Mouse (Mus musculus) intestine, embryonic 14.5 days (tissue): ENCODE results near the gene Abhd12. TPM values are rescaled to one million over a fixed set of nuclear protein-coding genes. Genes with fewer than 3 reads are reported as not detected.

ENCODE experiments used
- ATAC-seq: fragments of 200-750 bp; cut with Nextera tagmentation; replicated peaks from 2 replicates; pipeline ENCODE4 v1.8.0; 2017; ENCODE audit warnings: low read depth, moderate number of reproducible peaks, moderate TSS enrichment, moderate library complexity; ENCODE audit not compliant: low FRiP score, low TSS enrichment
- DNase-seq: peaks from one replicate; pipeline ENCODE4 v3.0.0-alpha.2; 2018; ENCODE audit warnings: low spot score
- H3K27ac ChIP-seq: fragments of 300-500 bp; sonication (generic); 2 replicates; pipeline ENCODE4 v1.5.1; 2014; ENCODE audit warnings: low read depth, mild to moderate bottlenecking, control low read depth
- H3K27me3 ChIP-seq: fragments of 300-500 bp; sonication (generic); replicated peaks from 2 replicates; pipeline ENCODE4 v1.6.1; 2014; ENCODE audit warnings: low read length, control low read depth; ENCODE audit not compliant: control insufficient read depth, insufficient read depth
- H3K36me3 ChIP-seq: fragments of 300-500 bp; sonication (generic); 2 replicates; pipeline ENCODE4 v1.6.1; 2014; ENCODE audit warnings: low read length, control low read depth; ENCODE audit not compliant: control insufficient read depth, insufficient read depth
- H3K4me1 ChIP-seq: fragments of 300-500 bp; sonication (generic); replicated peaks from 2 replicates; pipeline ENCODE4 v1.6.1; 2014; ENCODE audit warnings: low read length, control low read depth, mixed read lengths; ENCODE audit not compliant: control insufficient read depth, insufficient read depth
- H3K4me2 ChIP-seq: fragments of 300-500 bp; sonication (generic); 2 replicates; pipeline ENCODE4 v1.6.1; 2014; ENCODE audit warnings: low read length
- H3K4me3 ChIP-seq: fragments of 300-500 bp; sonication (generic); 2 replicates; pipeline ENCODE4 v1.5.1; 2014; ENCODE audit warnings: low read depth, low read length, control low read depth, mixed read lengths
- H3K9ac ChIP-seq: fragments of 300-500 bp; sonication (generic); 2 replicates; pipeline ENCODE4 v1.6.1; 2014; ENCODE audit warnings: mild to moderate bottlenecking, low read length
- H3K9me3 ChIP-seq: fragments of 300-500 bp; sonication (generic); 2 replicates; pipeline ENCODE4 v1.6.1; 2016; ENCODE audit warnings: low read length, control low read depth; ENCODE audit not compliant: control insufficient read depth
- WGBS: fragments of 180-500 bp; shearing (Covaris S2); extraction: QIAGEN DNeasy Blood & Tissue Kit; methylation state at CpG from one replicate; pipeline ENCODE4 v1.1.7; 2014; 5-methylcytosine and 5-hydroxymethylcytosine counted together
- polyA plus RNA-seq: library from polyadenylated mRNA; unstranded; fragments of >200 nt; fragmentation: Nextera tagmentation; extraction: Ambion mirVana; gene quantifications from 2 replicates; pipeline ENCODE4 v1.2.1, GENCODE M21; 2014

Abhd12 gene
- polyA plus RNA-seq, 1 experiment from 2014 or later: 52.1 TPM

DNA sequence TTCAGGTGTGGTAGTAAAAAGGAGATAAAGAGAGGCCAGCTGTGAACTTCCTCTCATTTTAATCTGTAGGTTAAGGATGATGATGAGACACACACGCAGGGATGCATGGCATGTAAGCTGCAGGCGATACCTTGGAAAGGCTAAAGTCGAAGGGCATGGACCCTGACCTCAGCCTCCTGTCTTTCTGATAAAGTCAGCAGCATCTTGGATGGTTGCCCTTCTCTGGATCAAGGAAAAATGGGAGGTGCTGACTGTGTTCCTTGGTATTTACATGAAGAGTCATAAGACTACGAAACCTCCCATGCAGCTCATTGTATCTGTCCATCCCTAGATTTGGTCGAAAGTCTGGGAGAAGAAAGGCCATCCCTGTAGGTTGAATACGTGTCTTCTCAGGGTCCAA lies 4.2 kb downstream of the Abhd12 start:
- H3K27me3 ChIP-seq: no peaks in the 10 kb centered on the region
- no peaks in the 10 kb centered on the region for H3K9me3 ChIP-seq
- WGBS: 88% methylated on average over 6 of the region's 6 CpGs
- peaks cover 14% of the 10 kb centered on the region for H3K4me1 ChIP-seq
- no peak overlapping the region for H3K4me2 ChIP-seq
- DNase-seq: no peak
- H3K9ac ChIP-seq: no peak overlapping the region
- no peak overlapping the region for H3K4me3 ChIP-seq
- ATAC-seq: no peak
- 0 out of 2 replicates have a peak, but pooled peaks cover 4% of the 10 kb centered on the region for H3K36me3 ChIP-seq
- H3K27ac ChIP-seq: no peak overlapping the region

DNA sequence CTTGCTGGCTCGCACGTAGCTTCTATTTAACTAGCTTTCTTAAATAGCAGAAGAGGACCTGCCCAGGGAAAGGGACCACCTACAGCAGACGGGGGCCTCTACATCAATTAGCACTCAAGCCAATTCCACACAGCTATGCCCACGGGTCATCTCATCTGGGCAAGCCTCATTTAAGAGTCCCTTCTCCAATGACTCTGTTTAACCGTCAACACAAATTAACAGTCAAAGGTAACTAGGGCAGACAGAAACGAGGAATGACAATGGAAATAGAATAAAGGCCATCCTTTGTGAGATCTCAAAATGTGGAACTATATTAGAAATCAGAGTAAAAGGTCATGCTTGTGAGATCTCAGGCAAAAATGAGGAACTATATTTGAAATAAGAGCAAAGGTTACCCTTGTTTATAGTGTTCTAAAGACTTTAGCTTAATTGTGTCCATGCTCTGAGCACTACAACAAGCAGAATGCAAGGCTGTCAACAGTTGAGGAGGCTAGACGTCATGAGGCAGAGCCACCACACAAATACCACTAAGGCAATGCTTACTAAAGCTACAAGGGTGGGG lies 8.8 kb downstream of the Abhd12 start:
- no peaks in the 10 kb centered on the region for H3K9me3 ChIP-seq
- 88% methylated on average over 7 of the region's 7 CpGs for WGBS
- H3K4me2 ChIP-seq: no peak overlapping the region
- DNase-seq (no peak), ATAC-seq (no peak)
- H3K4me1 ChIP-seq: no peaks in the 10 kb centered on the region
- 0 out of 2 replicates have a peak, but pooled peaks cover 4% of the 10 kb centered on the region for H3K36me3 ChIP-seq
- H3K9ac ChIP-seq: no peak overlapping the region
- no peak overlapping the region for H3K27ac ChIP-seq
- H3K4me3 ChIP-seq: no peak overlapping the region
- H3K27me3 ChIP-seq: no peaks in the 10 kb centered on the region

DNA sequence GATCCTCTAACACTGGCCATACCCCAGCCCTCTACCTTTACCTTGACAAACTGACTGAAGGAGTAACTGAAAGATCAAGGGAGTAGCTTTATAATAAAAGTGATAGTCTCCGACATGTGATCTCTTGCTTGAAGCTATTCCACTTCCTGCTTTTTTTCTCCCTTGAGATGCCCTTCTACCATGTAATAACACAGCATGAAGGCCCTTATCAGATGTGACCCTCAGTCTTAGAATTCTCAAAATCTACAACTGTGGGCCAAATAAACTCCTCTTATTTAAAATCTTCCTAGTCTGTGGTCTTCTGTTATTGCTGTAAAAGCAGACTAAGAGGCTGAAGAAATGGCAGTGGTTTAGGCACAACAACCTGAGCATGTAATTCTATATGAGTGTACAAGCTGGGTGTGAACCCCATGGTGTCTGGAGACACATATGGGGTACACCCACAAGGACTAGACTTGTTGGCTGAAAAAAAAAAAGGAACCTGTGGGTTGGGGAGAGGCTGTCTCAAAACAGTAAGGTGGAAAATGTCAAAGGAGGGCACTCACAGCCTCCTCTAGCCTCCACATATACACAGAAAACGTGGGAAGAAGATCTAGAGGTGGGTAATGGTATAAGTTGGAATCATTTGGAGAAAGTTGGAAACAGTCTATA lies 9.8 kb downstream of the Abhd12 start:
- 84% methylated on average over 2 of the region's 2 CpGs for WGBS
- DNase-seq (no peak), ATAC-seq (no peak)
- no peaks in the 10 kb centered on the region for H3K9me3 ChIP-seq
- H3K4me3 ChIP-seq: no peak overlapping the region
- no peak overlapping the region for H3K27ac ChIP-seq
- no peaks in the 10 kb centered on the region for H3K36me3 ChIP-seq
- no peak overlapping the region for H3K4me2 ChIP-seq
- no peaks in the 10 kb centered on the region for H3K27me3 ChIP-seq
- H3K9ac ChIP-seq: no peak overlapping the region
- no peaks in the 10 kb centered on the region for H3K4me1 ChIP-seq

DNA sequence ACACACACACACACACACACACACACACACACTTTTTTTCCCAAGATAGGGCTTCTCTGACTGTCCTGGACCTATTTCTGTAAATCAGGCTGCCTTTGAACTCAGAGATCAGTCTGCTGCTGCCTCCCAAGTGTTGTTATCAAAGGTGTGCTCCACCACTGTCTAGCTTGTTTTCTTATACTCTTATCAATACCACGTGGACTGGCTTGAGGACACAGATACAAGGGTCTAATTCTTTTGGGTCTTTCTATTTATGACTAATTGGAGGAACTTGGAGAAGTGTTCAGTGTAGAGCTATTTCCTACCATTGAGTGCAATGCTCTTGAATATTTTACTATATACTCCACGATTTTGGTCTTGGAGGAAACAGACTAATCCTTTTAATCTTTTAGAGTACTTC lies 17.2 kb downstream of the Abhd12 start:
- Histone ChIP-seq H3K9me3 (no peaks in the 10 kb centered on the region), H3K9ac (no peak overlapping the region), H3K36me3 (no peaks in the 10 kb centered on the region), H3K4me1 (no peaks in the 10 kb centered on the region), H3K4me3 (no peak overlapping the region), H3K4me2 (no peak overlapping the region), H3K27me3 (no peaks in the 10 kb centered on the region), H3K27ac (no peak overlapping the region)
- WGBS: 73% methylated on average over 2 of the region's 2 CpGs
- no peak for DNase-seq
- ATAC-seq: no peak

DNA sequence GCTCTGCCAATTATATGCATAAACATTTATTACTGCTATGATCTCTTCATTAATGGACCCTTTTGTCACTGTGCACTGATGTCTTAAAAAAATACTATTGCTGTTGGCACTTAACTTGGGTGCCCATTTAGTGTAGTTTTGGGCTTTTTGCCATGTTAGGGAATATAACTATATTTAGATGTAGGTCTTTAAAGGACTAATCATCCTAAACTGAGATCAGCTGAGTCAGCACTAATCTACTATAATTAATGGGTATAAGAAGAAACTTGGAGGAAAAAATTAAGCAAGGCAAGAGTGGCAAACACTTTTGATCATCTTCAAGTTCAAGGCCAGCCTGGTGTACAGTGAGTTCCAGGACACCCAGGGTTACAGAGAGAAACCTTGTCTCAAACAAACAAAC lies 18.2 kb downstream of the Abhd12 start:
- ATAC-seq (no peak), DNase-seq (no peak)
- no peak overlapping the region for H3K9ac ChIP-seq
- H3K36me3 ChIP-seq: no peaks in the 10 kb centered on the region
- H3K4me2 ChIP-seq: no peak overlapping the region
- no peaks in the 10 kb centered on the region for H3K27me3 ChIP-seq
- no peak overlapping the region for H3K4me3 ChIP-seq
- no peak overlapping the region for H3K27ac ChIP-seq
- H3K4me1 ChIP-seq: no peaks in the 10 kb centered on the region
- no peaks in the 10 kb centered on the region for H3K9me3 ChIP-seq

DNA sequence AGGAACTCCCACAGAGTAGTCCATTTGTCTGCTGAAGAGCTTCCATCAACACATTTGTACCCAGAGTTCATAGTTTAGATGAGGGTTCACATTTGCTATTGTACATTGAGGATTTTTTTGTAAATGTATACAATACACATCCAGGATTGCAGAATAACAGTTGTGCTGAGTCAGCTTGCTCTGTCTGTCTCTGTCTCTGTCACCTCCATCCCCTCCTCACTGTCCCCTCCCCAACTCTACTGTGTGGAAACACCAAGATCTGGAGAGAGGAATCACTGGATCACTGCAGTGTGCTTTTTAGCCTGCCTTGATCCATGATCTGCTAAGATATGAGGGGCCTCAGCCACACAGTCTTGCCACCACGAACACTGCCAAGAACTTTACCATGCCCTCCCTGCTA lies 18.7 kb downstream of the Abhd12 start:
- Histone ChIP-seq H3K4me3 (no peak overlapping the region), H3K27me3 (no peaks in the 10 kb centered on the region), H3K27ac (no peak overlapping the region), H3K9me3 (no peaks in the 10 kb centered on the region), H3K4me2 (no peak overlapping the region), H3K36me3 (no peaks in the 10 kb centered on the region), H3K4me1 (no peaks in the 10 kb centered on the region), H3K9ac (no peak overlapping the region)
- no peak for DNase-seq
- 72% methylated on average over 1 of the region's 1 CpGs for WGBS
- ATAC-seq: no peak

DNA sequence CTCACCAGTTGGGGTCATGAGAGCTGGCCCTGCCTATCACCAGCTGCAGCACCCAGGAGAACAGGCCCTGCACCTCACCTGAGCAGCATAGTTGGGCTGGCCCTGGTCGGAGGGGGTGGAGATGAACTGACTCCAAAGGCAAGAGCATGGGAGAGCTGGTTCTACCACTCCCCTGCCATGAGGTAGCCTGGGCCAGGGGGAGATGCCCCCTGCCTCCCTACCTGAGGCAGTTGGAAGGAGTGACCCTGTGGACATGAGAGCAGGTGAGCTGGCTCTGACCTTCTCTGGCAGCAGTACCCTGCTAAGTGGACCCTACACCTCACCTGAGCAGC lies 19.8 kb downstream of the Abhd12 start:
- ATAC-seq (no peak), DNase-seq (no peak)
- Histone ChIP-seq H3K9ac (no peak overlapping the region), H3K4me3 (no peak overlapping the region), H3K9me3 (no peaks in the 10 kb centered on the region), H3K27me3 (no peaks in the 10 kb centered on the region), H3K27ac (no peak overlapping the region), H3K36me3 (no peaks in the 10 kb centered on the region), H3K4me2 (no peak overlapping the region), H3K4me1 (no peaks in the 10 kb centered on the region)
- WGBS: 93% methylated on average over 1 of the region's 1 CpGs

DNA sequence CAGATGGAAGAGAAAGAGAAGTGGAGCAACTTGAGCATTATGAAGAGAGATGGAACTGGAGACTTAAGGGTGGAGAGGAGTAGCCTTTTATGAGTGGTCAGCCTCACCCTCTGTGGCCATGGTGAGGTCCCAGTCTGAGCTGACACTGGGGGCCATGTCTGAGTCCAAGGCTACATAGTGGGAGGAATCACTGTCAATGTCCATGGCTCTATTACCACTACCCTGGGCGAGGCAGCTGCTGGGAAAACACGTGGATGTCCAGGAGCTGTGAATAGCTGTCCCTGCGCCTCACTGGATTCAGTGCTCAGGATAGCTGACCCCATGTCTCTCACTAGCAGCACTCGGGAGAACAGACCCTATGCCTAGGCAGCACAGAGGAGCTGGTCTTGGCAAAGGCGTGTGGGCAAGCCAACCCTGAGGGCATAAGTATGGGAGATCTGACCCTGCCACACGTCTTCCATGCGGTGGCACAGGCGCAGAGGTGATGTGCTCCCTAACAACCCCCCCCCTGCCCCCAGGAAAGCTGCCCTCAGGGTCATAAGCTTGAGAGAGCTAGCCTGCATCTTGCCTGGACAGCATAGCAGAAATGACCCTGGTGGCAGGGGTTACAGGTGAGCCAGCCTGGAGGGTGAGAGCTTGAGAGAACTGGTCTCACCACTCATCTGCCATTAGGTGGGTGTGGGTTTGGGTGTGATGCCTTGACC lies 20.3 kb downstream of the Abhd12 start:
- no peak for ATAC-seq

DNA sequence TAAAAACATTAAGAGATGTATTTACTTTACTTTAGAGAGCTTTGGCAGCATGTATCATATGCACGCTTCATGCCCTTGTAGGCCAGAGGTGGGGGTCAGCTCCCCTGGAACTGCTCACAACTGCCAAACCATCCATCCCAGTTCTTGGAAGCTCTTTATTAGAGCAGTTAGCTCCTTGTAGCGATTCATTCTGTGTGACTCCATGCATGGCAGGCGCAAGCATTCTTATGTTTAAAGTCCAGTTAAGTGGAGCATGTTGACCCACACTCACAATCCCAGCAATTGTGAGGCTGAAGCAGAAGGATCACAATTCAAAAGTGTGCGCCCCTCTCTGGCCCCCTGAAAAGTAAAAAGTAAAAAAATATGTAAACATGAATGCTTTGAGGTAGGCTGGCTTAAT lies 27.0 kb downstream of the Abhd12 start:
- H3K9ac ChIP-seq: no peak overlapping the region
- H3K36me3 ChIP-seq: no peaks in the 10 kb centered on the region
- H3K4me3 ChIP-seq: no peak overlapping the region
- 90% methylated on average over 4 of the region's 4 CpGs for WGBS
- no peaks in the 10 kb centered on the region for H3K9me3 ChIP-seq
- H3K27ac ChIP-seq: no peak overlapping the region
- H3K27me3 ChIP-seq: no peaks in the 10 kb centered on the region
- H3K4me1 ChIP-seq: no peaks in the 10 kb centered on the region
- H3K4me2 ChIP-seq: no peak overlapping the region
- DNase-seq (no peak), ATAC-seq (no peak)

More for the DNA sequence above, 20.3 kb downstream of the Abhd12 start:
- 88% methylated on average over 8 of the region's 8 CpGs for WGBS
- no peak overlapping the region for H3K4me3 ChIP-seq
- H3K9ac ChIP-seq: no peak overlapping the region
- H3K27ac ChIP-seq: no peak overlapping the region
- no peaks in the 10 kb centered on the region for H3K4me1 ChIP-seq
- H3K9me3 ChIP-seq: no peaks in the 10 kb centered on the region
- no peaks in the 10 kb centered on the region for H3K27me3 ChIP-seq
- no peak overlapping the region for H3K4me2 ChIP-seq
- no peak for DNase-seq
- H3K36me3 ChIP-seq: no peaks in the 10 kb centered on the region
